Mouse (Mus musculus) spleen, adult 18-20 months (tissue): ENCODE measurements around the gene Rpl29.

ENCODE experiments used
- DNase-seq, 2 experiments: peaks; one replicate each; pipeline ENCODE4 v3.0.0; 2022; ENCODE audit warnings: mixed read lengths in 2 of 2

Gene Rpl29

GRCm38 (mm10) chr9:106417841-106418625, 11.2 kb upstream of the Rpl29 start:
- DNase-seq = peak in 1 of 2 experiments; percentile 38

- no peak for DNase-seq
Observed at GRCm38 (mm10) chr9:106420608-106421007, 8.6 kb upstream of the Rpl29 start.

DNA sequence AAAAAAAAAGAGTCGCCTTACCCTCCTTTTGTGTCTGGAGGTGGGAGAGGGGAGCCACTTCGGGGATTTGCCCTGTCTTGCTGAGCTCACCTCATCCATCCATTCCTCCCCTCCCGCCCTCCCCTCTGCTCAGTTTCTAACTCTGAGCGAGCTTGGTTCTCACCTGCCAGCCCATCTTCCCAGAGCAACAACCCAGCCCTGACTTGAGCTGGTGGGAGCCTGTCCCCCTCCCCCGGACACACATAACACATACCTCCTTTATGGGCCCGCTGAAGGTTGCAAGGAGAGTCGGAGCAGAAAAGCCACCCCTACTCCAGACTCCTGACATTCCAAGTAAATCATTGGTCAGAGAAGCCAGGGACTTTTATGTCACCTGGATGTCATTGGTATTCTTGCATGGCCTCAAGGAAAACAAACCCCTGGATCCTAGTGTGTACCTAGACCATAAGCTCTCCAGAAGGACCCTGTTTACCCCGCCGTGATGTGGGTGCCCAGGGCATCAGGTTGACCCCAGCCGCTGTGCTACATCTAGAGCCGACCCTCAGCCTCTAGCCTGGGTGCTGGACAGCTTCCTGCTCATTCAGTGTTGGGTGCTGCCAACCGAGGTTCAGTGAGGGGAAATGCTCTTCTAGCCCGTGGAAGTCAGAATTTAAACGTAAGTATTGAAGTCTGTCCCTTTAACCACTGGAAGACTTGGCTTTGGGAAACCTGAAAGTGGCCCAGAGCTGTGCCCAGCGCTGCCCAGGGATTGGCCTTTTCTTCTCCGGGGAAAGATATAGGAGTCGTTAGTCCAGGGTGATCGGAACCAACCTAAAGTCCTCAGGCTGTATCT, 8.0 kb upstream of the Rpl29 start:
- no peak for DNase-seq

GRCm38 (mm10) chr9:106421865-106422160, 7.4 kb upstream of the Rpl29 start:
- peak; percentile 55 to 77 for DNase-seq

DNA sequence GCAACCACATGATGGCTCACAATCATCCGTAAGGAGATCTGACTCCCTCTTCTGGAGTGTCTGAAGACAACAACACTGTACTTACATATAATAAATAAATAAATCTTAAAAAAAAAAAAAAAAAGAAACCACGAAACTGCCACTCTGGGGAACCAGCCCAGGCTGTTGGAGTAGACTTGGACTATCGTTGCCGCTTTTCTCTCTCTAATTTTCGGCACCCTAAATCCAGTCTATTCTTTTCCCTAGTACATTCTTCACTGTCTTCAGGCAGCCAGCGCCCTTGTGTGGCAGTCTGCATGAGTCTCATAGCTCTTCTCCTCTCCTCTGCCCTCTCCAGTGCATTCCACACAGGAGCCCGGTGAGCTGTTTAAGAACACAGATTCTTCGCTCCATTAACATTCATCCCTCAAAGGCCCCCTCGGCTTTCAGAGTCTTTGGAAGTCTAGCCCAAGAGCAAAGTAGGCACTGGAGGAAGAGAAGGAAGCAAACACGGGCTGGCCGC, 484 bp upstream of the Rpl29 start:
- DNase-seq = no peak

GRCm38 (mm10) chr9:106430015-106430264, 686 bp downstream of the Rpl29 start:
- DNase-seq = no peak

- no peak for DNase-seq
Observed at GRCm38 (mm10) chr9:106433389-106433788, 4.1 kb downstream of the Rpl29 start.

- no peak for DNase-seq
Observed at GRCm38 (mm10) chr9:106436566-106436965, 7.3 kb downstream of the Rpl29 start.

GRCm38 (mm10) chr9:106442680-106443079, 13.4 kb downstream of the Rpl29 start:
- no peak for DNase-seq

DNA sequence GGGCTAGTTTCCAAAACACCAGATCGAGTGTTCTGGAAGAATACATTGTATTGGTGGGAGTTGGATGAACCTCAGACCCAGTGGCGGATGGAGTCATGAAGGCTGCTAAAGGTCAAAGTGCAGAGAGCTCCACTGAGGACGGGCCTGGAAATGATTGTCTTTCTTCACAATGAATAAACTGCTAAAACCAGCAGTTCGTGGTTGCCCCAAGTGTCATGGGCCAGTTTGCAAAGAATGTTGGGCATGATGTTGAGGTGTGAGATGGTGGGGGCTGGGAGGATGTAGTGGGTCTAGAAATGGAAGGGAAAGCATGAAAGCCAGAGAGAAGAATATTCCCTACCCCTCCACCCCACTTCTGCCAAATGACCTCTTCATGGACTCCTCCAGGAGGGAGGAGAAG, 15.6 kb downstream of the Rpl29 start:
- DNase-seq = no peak

DNA sequence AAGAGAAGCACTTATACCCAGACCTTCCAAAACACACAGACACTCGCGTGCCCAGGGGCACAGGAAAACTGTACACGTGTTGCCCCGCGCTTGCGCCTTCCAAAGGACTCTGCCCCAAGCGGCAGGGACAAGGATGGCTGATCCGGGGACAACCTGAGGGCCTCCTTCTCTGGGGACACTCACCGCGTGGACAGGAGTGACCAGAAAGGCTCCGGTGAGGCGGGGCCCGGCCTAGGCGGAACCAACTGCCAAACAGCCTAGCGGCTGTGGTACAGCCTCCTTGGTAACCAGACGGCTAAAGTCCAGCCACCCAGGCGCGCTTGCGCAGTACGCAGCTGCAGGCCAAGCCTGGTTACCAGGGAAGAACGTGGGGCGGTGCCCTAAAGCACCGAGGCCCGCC, 18.1 kb downstream of the Rpl29 start, which contains the start of the genes Abhd14b and Abhd14a:
Gene Abhd14b (plus strand): TSS at position 112 of the 400 bp plus-strand sequence.
Gene Abhd14a (minus strand): TSS at position 331 of the 400 bp plus-strand sequence.
- peak; percentile 82 to 85 for DNase-seq

GRCm38 (mm10) chr9:106447951-106448350, 18.7 kb downstream of the Rpl29 start:
- no peak for DNase-seq

GRCm38 (mm10) chr9:106448498-106449031, 19.3 kb downstream of the Rpl29 start:
- DNase-seq = peak; percentile 48 to 66

- no peak for DNase-seq
Observed at GRCm38 (mm10) chr9:106449947-106450346, 20.7 kb downstream of the Rpl29 start.

DNA sequence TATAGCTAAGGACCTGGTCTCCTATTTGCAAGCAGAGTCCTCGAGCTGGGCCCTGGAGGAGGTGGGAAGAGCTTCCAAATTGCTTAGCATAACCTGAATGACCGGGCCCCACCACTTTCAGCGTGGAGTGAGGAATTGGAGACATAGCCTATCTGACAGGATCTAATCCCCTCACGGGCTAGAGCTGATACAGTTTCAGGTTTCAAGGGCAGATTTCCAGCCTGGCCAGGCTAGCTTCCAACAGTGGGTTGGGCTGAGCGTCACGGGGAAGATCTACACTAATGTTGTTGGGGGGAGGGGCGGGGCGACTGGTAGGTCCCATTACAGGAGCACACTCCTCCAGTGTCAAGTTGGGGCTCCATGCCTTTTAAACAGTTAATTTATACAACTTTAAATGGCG, 21.4 kb downstream of the Rpl29 start:
- DNase-seq = no peak

GRCm38 (mm10) chr9:106451298-106451697, 22.0 kb downstream of the Rpl29 start:
- no peak for DNase-seq

DNA sequence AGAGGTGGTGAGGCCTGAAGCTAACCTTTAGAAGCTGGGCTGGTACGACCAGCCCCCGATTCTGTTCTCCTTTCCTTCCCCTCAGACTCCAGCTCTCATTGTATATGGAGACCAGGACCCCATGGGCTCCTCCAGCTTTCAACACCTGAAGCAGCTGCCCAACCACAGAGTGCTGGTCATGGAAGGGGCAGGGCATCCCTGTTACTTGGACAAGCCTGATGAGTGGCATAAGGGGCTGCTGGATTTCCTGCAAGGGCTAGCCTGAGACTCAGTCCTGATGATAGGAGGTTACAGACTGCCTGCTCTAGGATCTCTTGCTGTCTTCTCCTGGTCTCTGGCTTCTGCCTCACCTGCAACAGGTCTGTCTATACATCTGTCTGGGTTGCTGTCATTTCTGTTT, 22.6 kb downstream of the Rpl29 start:
- no peak for DNase-seq

DNA sequence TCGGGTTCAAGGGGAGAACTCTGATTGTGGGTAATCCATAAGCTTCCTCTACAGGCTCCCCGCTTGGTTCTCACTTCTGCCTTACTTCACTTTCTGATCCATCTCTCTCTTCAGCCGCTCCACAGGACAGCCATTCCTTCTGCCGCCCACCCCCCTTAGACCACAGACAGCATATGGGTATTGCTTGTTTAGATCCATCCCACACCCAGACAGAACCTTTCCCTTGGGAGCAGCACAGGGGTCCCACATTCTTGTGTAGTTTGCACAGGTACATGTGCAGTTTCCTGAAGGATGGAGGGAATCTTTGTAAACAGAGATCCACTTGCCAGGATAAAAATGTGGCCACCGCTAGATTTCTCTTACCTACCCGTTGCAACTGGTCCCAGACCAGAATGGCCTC, 23.1 kb downstream of the Rpl29 start:
- DNase-seq = no peak

DNA sequence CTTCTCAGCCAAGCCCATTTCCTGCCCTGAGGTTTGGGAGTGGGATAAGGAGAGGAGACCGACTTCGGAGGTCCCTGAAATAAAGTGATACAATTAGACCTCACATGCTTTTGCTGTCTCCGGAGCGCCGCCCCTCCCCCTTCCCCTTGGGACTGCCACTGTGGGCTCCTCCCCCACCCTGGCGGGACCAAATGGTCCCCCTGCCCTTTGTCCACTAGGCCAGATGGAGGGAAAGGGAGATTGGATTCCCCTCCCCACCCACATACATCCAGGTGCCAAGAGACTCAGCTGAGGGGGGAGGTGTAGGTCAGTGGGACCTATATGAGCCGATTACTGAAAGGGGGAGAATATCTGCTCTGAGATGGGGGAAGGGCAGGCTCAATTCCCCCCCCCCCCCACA, 23.6 kb downstream of the Rpl29 start:
- DNase-seq = no peak

GRCm38 (mm10) chr9:106453271-106454070, 24.2 kb downstream of the Rpl29 start, which contains the start of gene Pcbp4:
Pcbp4 (plus strand) TSS chr9:106453291.
- peak in 1 of 2 experiments; percentile 43 for DNase-seq

- DNase-seq = no peak
Observed at GRCm38 (mm10) chr9:106454071-106454761, 25.0 kb downstream of the Rpl29 start.
